Mouse (Mus musculus) megakaryocyte, embryonic 14.5 days (primary cell): ENCODE measurements around the gene Plk2.

Experiments
- FLI1 ChIP-seq: IDR thresholded peaks from 2 replicates; pipeline ENCODE4 v1.6.1; 2012; ENCODE audit warnings: low read length, inconsistent platforms, mixed read lengths
- GATA1 ChIP-seq: IDR thresholded peaks from 3 replicates; pipeline ENCODE4 v1.6.1; 2012; ENCODE audit warnings: mixed read lengths, low read length, inconsistent platforms, borderline replicate concordance

DNA sequence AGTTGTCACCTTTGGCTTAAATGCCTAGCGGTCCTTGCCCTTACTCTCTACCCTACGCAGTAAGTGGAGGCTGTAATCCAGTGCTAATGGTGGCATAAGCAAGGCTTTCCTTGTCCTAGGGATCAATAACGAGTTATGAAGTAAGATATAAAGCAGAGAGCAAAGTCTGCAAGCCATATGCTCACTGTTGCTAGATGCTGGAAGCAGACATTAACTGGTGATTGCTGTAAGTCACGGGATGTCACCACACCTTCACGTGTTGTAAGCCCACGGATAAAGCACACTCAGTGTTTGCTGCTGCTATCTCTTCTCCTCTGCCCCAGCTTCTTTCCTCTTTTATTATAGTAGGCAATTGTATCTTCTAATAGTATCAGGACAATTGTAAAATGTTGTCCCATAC is 43.8 kb upstream of the Plk2 start:
- TF ChIP-seq GATA1 = no peak
- no peak for TF ChIP-seq FLI1
